Mouse (Mus musculus) CD4-positive helper T cell, adult 2 months (primary cell): ENCODE results near the gene Rps11.

Experiments used
- DNase-seq: peaks from one replicate; pipeline ENCODE4 v3.0.0-alpha.2; 2012; ENCODE audit warnings: low read depth, missing footprints, low spot score

The Rps11 gene

DNA sequence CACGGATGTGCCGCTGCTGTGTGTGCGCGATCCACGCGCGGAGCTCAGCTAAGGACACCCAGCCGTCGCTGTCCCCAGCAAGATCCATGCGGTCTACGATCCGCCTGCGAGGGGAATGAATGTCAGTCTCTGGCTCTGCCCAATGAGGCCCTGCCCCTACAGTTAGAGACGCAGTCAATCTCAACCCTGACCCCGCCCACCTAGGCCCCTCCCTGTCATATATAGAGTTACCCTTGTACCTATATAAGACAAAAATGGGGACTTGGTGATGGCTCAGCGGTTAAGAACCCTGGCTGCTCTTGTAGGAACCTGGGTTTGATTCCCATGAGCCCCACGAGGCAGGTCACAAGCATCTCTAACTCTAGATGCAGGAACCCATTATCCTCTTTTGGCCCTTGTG is 35.6 kb downstream of the Rps11 start:
- no peak for DNase-seq

DNA sequence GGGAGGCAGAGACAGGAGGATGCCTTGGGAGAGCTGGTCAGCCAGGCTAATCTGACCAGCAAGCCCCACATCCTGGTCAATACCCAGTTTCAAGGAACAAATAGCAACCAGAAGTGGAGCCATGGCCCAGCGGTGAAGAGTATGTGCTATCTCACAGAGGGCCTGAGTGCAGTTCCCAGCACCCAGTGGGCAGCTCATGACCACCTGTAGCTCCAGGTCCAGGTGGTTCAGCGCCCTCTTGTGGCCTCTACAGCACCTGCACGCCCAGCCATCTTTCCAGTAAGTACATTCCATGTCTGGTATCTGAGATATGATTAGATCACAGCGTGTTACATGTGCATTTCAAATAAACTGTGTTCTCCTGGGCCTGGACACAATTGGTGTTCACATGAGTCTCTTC is 38.2 kb downstream of the Rps11 start:
- no peak for DNase-seq

DNA sequence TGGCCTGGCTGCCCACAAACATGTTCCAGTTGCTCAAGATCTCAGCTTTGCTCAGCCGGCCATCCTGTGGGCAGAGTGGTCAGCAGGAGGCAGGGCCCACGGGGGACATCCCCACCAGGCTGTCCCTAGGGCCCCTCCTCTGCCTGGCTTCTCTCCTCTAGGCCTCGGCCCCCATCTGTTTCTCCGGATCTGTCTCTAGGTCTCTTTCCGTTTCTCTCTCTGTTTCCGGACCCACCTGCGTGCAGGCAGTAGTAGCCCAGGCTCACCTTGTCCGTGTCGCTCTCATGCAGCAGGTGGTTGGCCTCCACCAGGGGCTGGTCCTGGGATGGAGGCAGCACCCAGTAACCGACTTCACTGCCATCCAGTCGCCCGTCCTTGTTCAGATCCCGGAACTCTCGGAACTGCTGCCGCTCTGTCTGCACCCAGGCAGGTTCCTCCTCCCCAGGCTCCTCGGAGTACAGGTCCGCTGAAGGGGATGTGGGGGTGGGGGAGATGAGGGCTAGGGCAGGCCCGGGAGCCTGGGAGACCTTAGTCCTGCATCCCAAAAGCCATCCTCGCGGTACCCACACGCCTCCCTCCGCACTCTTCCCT is 40.8 kb downstream of the Rps11 start:
- DNase-seq: no peak

DNA sequence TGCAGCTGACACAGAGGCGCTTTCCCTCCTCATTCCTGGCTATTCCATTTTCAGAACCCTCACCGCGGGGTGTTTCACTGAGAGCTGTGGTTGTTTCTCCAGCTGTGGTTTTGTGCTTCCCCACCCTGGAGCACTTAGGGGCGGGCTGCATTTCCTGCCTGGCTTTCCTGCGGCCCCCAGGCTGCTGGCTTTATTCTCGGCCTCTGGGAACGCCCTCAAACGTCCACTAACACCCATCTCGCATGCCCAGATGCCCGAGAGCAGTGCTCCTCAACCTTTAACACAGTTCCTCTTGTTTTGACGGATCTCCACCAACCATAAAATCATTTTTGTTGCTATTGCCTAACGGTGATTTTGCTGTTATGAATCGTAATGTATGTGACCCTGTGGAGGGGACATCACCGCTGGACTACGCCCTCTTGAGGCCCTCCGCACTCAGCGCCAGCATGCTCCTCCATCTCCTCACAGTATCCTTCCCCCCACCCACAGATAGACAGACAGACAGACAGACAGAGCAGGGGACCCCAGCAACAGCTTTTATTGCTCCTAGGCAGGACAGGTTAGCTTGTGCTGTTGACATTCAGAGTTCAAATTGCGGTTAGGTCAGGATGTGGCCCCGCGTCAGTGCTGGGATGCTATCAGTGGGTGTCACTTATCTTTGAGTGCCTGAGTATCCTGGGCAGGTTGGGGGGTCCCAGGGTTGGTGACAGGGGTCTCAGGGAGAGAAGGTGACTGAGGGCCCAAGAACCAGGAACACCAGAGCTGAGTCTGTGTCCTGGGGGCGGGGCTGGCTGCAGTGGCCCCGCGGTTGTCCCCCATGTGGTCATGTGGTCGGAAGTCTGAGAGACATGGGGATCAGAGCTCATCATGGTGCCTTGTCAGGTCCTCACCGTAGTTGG is 41.6 kb downstream of the Rps11 start:
- DNase-seq: peak; percentile 84

DNA sequence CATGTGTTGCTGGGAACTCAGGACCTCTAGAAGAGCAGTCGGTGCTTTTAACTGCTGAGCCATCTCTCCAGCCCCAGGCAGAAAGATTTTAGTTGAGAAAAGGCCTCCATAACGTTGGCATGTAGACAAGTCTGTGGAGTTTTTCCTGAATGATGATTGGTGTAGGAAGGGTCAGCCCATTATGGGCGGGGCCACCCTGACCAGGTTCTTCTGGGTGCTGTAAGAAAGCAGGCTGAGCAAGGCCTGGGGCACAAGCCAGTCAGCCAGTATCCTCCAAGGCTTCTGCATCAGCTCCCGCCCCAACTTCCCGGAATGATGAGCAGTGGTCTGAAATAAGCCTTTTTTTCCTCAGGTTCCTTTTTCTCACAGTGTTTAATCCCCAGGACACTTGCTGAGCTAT is 43.2 kb downstream of the Rps11 start:
- no peak for DNase-seq

DNA sequence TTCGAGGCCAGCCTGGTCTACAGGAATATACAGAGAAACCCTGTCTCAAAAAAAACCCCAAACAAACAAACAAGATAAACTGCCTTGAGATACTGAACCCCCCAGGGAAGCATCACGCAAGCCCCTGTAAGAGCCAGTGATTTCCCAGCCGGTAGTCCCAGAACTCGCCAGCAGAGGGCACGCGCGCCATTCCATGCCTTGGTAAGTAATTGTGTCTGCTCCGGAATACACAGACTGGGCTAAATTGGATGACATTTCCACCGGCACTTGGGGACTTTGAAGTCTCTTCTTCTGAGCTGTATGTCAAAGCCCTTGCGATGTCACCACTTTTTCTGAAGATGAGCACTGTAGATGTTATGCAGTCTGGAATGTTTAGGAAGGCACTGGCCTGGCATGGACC is 44.4 kb downstream of the Rps11 start:
- peak; percentile 87 for DNase-seq

DNA sequence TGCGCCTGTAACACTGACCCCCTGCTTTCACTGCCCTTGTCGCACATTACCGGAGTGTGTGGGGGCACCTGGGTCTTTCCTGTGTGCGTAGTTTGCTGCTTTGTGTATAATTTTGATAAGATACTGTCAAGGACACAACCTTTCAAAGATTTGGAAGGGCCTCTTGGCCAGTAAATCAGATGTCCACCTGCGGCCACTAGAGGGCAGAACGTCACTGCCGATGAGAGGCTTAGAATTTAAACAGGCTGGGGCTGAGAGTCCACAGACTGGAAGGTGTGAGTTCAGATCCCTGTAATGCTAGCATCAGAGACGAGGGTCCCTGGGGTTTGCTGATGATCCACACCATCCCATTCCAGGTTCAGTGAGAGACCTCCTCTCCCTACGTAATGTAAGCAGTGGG is 45.7 kb downstream of the Rps11 start:
- DNase-seq: peak; percentile 76

DNA sequence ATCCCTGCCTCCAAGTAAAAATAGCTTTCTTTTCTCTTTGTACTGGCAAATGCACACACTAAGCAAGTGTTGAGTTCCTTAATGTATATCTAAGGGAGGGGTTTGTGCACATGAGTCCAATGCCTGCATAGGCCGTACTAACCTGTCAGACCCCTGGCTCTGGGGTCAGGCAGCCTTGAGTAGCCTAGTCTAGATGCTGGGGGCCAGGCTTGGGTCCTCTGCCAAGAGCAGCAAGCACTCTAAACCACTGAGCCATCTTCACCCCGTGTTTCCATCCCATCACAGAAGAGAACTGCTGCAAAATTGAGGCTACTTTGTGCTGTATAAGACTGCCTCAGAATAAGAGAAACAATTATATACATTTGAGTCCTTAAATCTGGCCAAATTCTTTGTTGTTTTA is 46.4 kb downstream of the Rps11 start:
- DNase-seq: no peak

DNA sequence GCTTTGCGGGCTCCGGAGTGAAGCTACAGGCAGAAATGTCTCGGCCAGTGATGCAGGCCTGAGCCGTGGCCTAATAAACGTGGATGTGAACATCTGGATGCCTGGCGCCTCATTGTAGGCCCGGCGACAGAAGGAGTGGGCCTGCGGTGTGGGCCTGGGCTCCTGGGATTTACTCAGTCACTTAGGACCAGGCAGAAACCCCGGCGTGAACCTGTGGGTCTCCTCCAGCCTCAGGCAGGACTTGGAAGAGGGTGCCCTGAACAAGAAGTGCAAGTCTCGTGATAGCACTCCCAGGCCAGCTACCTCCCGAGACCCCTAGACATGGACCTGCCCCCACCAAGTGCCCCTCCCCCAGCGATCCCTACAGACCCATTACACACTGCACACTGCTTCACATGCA is 46.9 kb downstream of the Rps11 start:
- no peak for DNase-seq

DNA sequence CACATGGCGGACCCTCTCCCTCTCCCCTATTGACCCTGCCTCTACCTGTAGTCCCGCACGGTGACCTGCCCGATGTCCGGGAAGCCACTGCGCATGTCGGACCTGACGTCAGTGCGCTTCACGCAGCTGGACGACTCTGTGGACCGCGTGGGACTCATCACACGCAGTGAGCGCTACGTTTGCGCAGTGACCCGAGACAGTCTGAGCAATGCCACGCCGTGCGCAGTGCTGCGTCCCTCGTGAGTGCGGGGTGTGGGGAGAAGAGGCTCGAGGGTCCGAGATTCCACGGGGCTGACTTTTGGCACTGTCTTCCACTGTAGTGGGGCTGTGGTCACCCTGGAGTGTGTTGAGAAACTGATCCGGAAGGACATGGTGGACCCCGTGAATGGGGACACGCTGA is 47.7 kb downstream of the Rps11 start:
- no peak for DNase-seq

DNA sequence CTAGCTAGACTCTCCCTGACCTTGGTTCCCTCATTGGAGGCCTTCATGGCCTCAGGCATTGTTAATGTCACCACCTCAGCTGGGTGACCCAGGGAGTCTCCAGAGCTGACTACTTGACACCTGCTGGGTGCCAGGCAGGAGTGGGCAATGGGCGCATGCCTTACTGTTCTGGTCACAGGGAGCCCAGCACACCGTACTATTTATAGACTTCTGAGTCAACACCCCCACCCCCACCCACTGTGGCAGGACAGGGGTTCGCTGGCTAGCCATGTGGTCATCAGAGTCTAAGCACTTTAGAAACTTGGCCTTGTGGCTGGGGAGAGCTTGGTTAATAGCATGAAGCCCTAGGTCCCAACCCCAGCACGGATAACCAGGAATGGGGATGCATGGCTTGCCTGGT is 48.8 kb downstream of the Rps11 start:
- no peak for DNase-seq

DNA sequence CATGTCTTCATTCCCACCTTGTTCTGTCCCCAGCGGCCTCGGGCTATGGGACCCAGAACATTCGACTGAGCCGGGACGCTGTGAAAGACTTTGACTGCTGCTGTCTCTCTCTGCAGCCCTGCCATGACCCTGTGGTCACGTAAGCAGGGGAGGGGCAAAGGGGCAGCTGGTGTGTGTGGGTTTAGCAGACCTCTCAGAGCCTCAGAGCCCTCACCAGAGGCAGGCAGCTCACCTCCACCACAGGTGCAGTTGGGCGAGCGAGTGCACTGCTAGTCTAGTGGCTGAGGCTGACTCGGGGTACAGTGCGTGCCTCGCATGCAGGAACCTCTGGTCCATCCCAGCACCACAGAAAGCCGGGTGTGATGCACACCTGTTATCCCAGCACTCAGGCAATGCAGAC is 50.3 kb downstream of the Rps11 start:
- no peak for DNase-seq

DNA sequence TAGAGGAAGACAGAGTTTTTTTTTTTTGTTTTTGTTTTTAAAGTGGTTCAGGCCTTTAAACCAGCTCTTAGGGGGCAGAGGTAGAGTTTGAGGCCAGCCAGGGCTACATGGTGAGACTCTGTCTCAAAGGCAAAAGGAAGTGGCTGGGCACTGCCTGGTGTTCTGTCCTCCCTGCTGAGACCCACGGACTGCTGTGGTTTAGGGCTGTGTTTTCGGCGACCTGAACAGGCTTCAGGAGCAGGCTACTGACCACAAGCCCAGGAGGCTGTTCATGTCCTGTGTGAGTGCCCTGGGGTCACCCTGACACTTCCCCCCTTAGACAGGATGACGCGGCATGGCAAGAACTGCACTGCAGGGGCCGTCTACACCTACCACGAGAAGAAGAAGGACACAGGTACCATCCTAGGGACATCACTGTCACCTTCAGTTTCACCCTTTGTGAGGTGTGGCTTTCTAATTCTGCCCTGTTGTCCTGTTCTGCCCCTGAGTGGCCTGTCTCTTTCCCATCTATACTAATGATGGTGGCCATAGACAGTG is 51.0 kb downstream of the Rps11 start:
- no peak for DNase-seq
